ENCODE assay signal across 16 mouse cellular contexts in the genomic region with DNA sequence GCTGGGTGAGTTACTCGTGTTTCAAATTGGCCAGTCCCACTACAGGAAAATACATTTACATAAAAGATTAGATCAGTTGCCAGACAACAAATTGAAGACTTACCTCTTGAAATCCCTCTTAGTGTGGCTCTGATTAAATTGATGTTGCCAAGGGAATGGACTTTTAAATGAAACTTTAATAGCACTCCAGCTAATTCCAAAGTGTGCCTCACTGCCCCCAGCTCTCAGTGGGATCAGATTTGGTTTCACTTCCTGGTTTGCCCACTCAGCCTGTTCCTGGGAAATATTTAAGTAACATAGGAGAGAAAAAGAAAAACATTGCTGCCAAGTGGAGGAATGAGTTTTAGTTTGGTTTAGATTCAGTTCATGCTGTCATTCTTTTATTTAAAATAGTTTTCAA.
"Had no signal": no experiment of that assay in that cellular context is flagged by ENCODE, and none has a peak within 500 bp of the region (broad histone marks: within the 10 kb centered on the region; RNA-seq: fewer than 3 reads in every experiment).

No protein-coding gene starts in this region.

- H3K4me2 ChIP-seq: liver, embryonic 13.5 days; midbrain, embryonic 11.5 days; stomach, embryonic 15.5 days had no signal

- H3K27me3 ChIP-seq: liver, embryonic 13.5 days; stomach, embryonic 15.5 days had no signal

- H3K27ac ChIP-seq: liver, embryonic 13.5 days; stomach, embryonic 15.5 days had no signal

- H3K4me3 ChIP-seq: left cerebral cortex, adult 2 months; liver, embryonic 13.5 days; stomach, embryonic 15.5 days had no signal

- H3K4me1 ChIP-seq: liver, embryonic 13.5 days; stomach, embryonic 15.5 days had no signal

- H3K36me3 ChIP-seq: liver, embryonic 13.5 days; stomach, embryonic 15.5 days had no signal

- H3K9me3 ChIP-seq: liver, embryonic 13.5 days; stomach, embryonic 15.5 days had no signal

- DNase-seq: kidney, adult 11 months; kidney, adult 8-10 months; kidney, postnatal 4 days; layer of hippocampus, postnatal 36 days; liver, embryonic 13.5 days; lung, adult 2 months; lung, postnatal 14 days; lung, postnatal 4 days; midbrain, embryonic 14.5 days; retina, postnatal 1 day; right cerebral cortex, postnatal 25 days; spleen, adult 18-20 months; thymus, postnatal 25 days had no signal

- H3K9ac ChIP-seq: liver, embryonic 13.5 days; stomach, embryonic 15.5 days had no signal
